Mouse (Mus musculus) hindbrain, embryonic 12.5 days (tissue): ENCODE measurements around the gene Cpvl. TPM values are rescaled to one million over a fixed set of nuclear protein-coding genes. Genes with fewer than 3 reads are reported as not detected.
A peak's percentile ranks its signal among the peaks of the same experiment; 100 is the strongest.

ENCODE experiments used
- ATAC-seq: fragments of 200-750 bp; cut with Nextera tagmentation; 2 replicates; pipeline ENCODE4 v1.8.0; 2017; ENCODE audit warnings: moderate TSS enrichment; ENCODE audit not compliant: low FRiP score
- H3K27ac ChIP-seq: fragments of 300-500 bp; sonication (generic); 2 replicates; pipeline ENCODE4 v1.5.1; 2016; ENCODE audit warnings: mild to moderate bottlenecking
- H3K27me3 ChIP-seq: fragments of 300-500 bp; sonication (generic); 2 replicates; pipeline ENCODE4 v1.6.1; 2016; ENCODE audit warnings: mild to moderate bottlenecking
- H3K36me3 ChIP-seq: fragments of 300-500 bp; sonication (generic); 2 replicates; pipeline ENCODE4 v1.6.1; 2016; ENCODE audit warnings: mild to moderate bottlenecking
- H3K4me1 ChIP-seq: fragments of 300-500 bp; sonication (generic); 2 replicates; pipeline ENCODE4 v1.6.1; 2016
- H3K4me2 ChIP-seq: fragments of 300-500 bp; sonication (generic); replicated peaks from 2 replicates; pipeline ENCODE4 v1.6.1; 2016; ENCODE audit warnings: mild to moderate bottlenecking
- H3K4me3 ChIP-seq: fragments of 300-500 bp; sonication (generic); 2 replicates; pipeline ENCODE4 v1.5.1; 2016; ENCODE audit warnings: mild to moderate bottlenecking
- H3K9ac ChIP-seq: fragments of 300-500 bp; sonication (generic); 2 replicates; pipeline ENCODE4 v1.6.1; 2016; ENCODE audit warnings: mild to moderate bottlenecking, moderate library complexity
- H3K9me3 ChIP-seq: fragments of 300-500 bp; sonication (generic); replicated peaks from 2 replicates; pipeline ENCODE4 v1.6.1; 2016; ENCODE audit warnings: mild to moderate bottlenecking
- WGBS: fragments of 180-500 bp; shearing (Covaris S2); methylation state at CpG from one replicate; pipeline ENCODE4 v1.1.7; 2016; 5-methylcytosine and 5-hydroxymethylcytosine counted together
- polyA plus RNA-seq: library from polyadenylated mRNA; unstranded; fragments of >200 nt; fragmentation: Nextera tagmentation; extraction: Ambion mirVana; gene quantifications from 2 replicates; pipeline ENCODE4 v1.2.1, GENCODE M21; 2016

Cpvl gene
- polyA plus RNA-seq, 1 experiment from 2014 or later, result not detected

DNA sequence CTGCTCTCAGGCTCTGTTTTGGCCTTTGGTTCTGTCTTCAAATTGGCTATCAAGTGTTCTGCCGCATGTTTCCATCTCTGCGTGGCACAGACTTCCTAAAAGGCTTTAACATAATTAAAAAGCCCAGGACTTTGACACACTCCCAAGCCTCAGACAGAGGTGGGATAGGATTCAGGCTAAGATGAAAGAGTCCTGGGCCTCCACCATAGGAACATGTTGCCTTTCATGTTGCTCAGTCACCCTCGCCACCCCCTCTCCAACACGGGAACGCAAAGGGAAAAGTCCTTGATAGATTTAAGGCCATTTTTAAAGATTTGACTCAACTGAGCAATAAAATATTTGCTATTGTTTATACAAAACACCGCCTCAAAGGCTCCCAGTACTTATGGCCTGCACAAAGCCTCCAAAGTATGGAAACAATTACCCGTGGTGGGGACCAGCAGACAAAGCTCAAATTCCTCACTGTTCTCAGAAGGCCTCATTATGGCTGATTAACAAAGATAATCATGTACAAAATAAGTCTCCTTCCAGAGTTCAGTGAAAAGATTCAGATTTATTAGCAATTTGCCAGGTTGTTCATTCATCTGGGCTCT is 80.5 kb downstream of the Cpvl start:
- H3K27ac ChIP-seq, result no peak overlapping the region
- H3K36me3 ChIP-seq, result no peaks in the 10 kb centered on the region
- no peak overlapping the region for H3K4me2 ChIP-seq
- H3K27me3 ChIP-seq, result no peaks in the 10 kb centered on the region
- no peaks in the 10 kb centered on the region for H3K4me1 ChIP-seq
- 67% methylated on average over 7 of the region's 7 CpGs for WGBS
- H3K4me3 ChIP-seq, result no peak overlapping the region
- H3K9ac ChIP-seq, result no peak overlapping the region
- H3K9me3 ChIP-seq, result no peaks in the 10 kb centered on the region
- no peak for ATAC-seq

GRCm38 (mm10) chr6:53897126-53897525 is 81.3 kb downstream of the Cpvl start:
- WGBS, result 95% methylated on average over 6 of the region's 6 CpGs
- H3K4me1 ChIP-seq, result no peaks in the 10 kb centered on the region
- H3K9ac ChIP-seq, result no peak overlapping the region
- H3K4me2 ChIP-seq, result no peak overlapping the region
- H3K36me3 ChIP-seq, result no peaks in the 10 kb centered on the region
- ATAC-seq, result no peak
- H3K9me3 ChIP-seq, result no peaks in the 10 kb centered on the region
- H3K4me3 ChIP-seq, result no peak overlapping the region
- H3K27me3 ChIP-seq, result no peaks in the 10 kb centered on the region
- H3K27ac ChIP-seq, result no peak overlapping the region

- 87% methylated on average over 3 of the region's 3 CpGs for WGBS
- Histone ChIP-seq H3K27me3 (no peaks in the 10 kb centered on the region; the same call in 1 of the 2 replicates), H3K4me1 (no peaks in the 10 kb centered on the region), H3K27ac (no peak overlapping the region), H3K9ac (no peak overlapping the region), H3K9me3 (no peaks in the 10 kb centered on the region), H3K4me3 (no peak overlapping the region), H3K36me3 (no peaks in the 10 kb centered on the region), H3K4me2 (no peak overlapping the region)
- ATAC-seq, result no peak
Measured at GRCm38 (mm10) chr6:53893731-53894130, 84.7 kb downstream of the Cpvl start.

- no peak for ATAC-seq
Measured at GRCm38 (mm10) chr6:53891109-53891508, 87.4 kb downstream of the Cpvl start.

DNA sequence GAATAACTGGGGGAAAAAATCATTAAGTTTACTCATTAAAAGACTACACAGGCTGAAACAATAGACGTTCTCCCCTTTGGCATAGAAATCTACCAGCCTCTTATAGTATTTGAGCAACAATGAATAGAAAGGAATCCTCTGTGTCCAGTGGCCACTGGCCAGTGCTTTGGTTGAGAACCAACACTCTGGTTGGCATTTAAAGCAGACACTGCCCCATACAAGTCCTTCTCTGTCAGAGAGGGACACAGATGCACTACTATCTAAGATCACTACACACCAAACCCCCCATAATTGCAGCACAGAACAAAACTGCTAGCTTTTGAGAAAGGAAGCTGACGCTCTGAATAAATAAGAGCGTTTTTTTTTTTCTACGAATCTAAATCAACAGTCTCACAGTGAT is 93.5 kb downstream of the Cpvl start:
- no peak overlapping the region for H3K4me3 ChIP-seq
- no peaks in the 10 kb centered on the region; the same call in 1 of the 2 replicates for H3K27me3 ChIP-seq
- H3K9ac ChIP-seq, result no peak overlapping the region
- no peak for ATAC-seq
- H3K36me3 ChIP-seq, result no peaks in the 10 kb centered on the region
- peaks cover 18% of the 10 kb centered on the region for H3K4me1 ChIP-seq
- no peak overlapping the region for H3K4me2 ChIP-seq
- WGBS, result 74% methylated on average over 4 of the region's 4 CpGs
- H3K9me3 ChIP-seq, result no peaks in the 10 kb centered on the region
- no peak overlapping the region for H3K27ac ChIP-seq

More at GRCm38 (mm10) chr6:53891109-53891508, 87.4 kb downstream of the Cpvl start:
- Histone ChIP-seq H3K27me3 (no peaks in the 10 kb centered on the region; the same call in 1 of the 2 replicates), H3K4me1 (no peaks in the 10 kb centered on the region), H3K9ac (no peak overlapping the region), H3K4me3 (no peak overlapping the region), H3K27ac (no peak overlapping the region), H3K36me3 (no peaks in the 10 kb centered on the region), H3K9me3 (no peaks in the 10 kb centered on the region), H3K4me2 (no peak overlapping the region)
- WGBS, result 69% methylated on average over 3 of the region's 3 CpGs

DNA sequence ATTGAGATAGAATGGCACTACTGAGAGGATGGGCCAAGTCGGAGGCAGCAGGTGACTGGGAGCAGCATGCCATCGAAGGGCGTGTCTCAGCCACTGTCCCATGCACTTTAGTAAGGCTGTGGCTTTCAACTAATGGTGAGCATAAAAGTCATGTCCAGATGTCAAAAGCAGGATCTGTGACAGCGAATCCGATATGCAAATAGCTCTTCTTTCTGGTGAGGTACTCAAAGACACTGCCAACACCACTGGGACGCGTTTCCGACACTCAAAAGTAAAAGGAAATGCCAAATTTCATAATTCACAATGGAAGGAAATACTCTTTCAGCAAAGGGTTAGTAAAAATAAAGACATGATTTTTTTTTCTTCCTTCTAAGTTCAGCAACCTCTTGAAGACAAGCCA is 94.0 kb downstream of the Cpvl start:
- ATAC-seq, result no peak
- Histone ChIP-seq H3K4me3 (no peak overlapping the region), H3K4me1 (peaks cover 18% of the 10 kb centered on the region), H3K27ac (no peak overlapping the region), H3K9ac (no peak overlapping the region), H3K4me2 (no peak overlapping the region), H3K27me3 (no peaks in the 10 kb centered on the region; the same call in 1 of the 2 replicates), H3K36me3 (no peaks in the 10 kb centered on the region), H3K9me3 (no peaks in the 10 kb centered on the region)
- 94% methylated on average over 8 of the region's 8 CpGs for WGBS

DNA sequence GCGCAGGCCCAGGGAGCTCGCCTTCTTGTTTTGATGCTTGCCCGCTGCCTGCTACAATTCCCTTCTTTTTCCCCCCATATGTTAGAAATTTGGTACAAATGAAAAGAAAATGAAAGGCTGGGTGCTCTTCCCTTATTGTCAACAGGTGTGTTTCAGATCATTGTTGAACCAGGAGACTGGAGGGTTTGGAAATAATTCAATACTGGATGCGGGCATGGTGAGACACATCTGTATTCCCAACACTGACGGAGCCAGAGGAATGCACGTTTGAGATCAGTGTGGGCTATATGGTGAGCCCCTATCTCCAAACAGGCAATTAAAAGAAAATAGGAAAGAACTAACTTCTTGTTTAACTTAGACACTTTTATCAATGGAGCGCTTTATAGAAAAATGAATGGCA is 95.1 kb downstream of the Cpvl start:
- no peaks in the 10 kb centered on the region for H3K27me3 ChIP-seq
- no peak overlapping the region for H3K4me2 ChIP-seq
- 78% methylated on average over 7 of the region's 7 CpGs for WGBS
- no peak overlapping the region for H3K9ac ChIP-seq
- H3K9me3 ChIP-seq, result no peaks in the 10 kb centered on the region
- H3K4me1 ChIP-seq, result peaks cover 18% of the 10 kb centered on the region
- ATAC-seq, result no peak
- H3K36me3 ChIP-seq, result no peaks in the 10 kb centered on the region
- no peak overlapping the region for H3K4me3 ChIP-seq
- no peak overlapping the region for H3K27ac ChIP-seq

DNA sequence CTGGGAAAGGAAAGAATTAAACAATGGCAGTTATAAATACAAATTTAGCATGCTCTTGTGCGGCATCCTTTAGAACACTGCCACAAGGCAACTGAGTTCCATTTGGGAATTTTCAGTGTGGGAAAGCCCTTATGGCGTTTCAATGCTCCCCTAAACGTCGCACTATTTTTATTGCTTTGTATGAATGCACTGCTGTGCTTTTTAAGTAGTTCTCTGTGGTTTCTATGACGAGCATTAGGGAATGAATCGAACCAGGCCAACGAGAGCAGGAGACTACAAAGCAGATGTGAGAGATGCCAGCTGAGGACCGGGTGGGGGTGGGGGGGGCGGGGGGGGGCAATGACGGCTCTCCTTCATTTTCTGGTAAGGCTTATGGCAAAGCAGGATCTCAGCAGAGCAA is 96.8 kb downstream of the Cpvl start:
- no peaks in the 10 kb centered on the region for H3K9me3 ChIP-seq
- ATAC-seq, result 0 out of 2 replicates have a peak, but pooled peaks have one; percentile 21
- peak overlapping the region; percentile 52 for H3K4me2 ChIP-seq
- H3K36me3 ChIP-seq, result no peaks in the 10 kb centered on the region
- H3K4me1 ChIP-seq, result peaks cover 18% of the 10 kb centered on the region
- H3K9ac ChIP-seq, result no peak overlapping the region
- no peak overlapping the region for H3K4me3 ChIP-seq
- peak overlapping the region; percentile 87 for H3K27ac ChIP-seq
- no peaks in the 10 kb centered on the region for H3K27me3 ChIP-seq
- WGBS, result 23% methylated on average over 10 of the region's 10 CpGs

DNA sequence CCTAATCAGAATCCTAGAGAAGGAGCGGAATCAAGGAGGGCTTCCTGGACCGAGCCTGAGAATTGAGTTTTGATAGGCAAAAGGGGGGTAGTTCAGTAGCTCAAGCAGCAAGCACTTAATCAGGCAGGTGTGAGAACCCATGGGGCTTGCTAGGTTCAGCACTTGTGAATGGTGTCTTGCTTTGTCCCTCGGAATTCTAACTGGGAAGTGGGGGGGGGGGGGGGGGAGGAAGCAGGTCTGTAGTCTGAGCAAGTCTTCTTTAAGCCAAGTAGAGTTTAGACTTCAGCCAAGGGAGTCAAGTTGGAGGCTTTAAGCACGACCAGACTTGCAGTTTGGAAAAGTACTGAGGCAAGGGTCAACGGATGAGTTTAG is 97.2 kb downstream of the Cpvl start:
- Histone ChIP-seq H3K4me1 (peaks cover 18% of the 10 kb centered on the region), H3K4me2 (peak overlapping the region; percentile 52), H3K27me3 (no peaks in the 10 kb centered on the region), H3K9ac (no peak overlapping the region), H3K4me3 (peak overlapping the region; percentile 24), H3K36me3 (no peaks in the 10 kb centered on the region), H3K9me3 (no peaks in the 10 kb centered on the region), H3K27ac (peak overlapping the region; percentile 87)
- peak; percentile 20; the same call in 1 of the 2 replicates for ATAC-seq
- WGBS, result 27% methylated on average over 5 of the region's 5 CpGs

- WGBS, result 19% methylated on average over 14 of the region's 14 CpGs
- H3K27me3 ChIP-seq, result no peaks in the 10 kb centered on the region
- peak overlapping the region; percentile 24 for H3K4me3 ChIP-seq
- ATAC-seq, result peak; percentile 77
- peak overlapping the region; percentile 32; the same call in 1 of the 2 replicates for H3K9ac ChIP-seq
- H3K27ac ChIP-seq, result peak overlapping the region; percentile 87
- no peaks in the 10 kb centered on the region for H3K36me3 ChIP-seq
- H3K4me1 ChIP-seq, result peaks cover 18% of the 10 kb centered on the region
- no peaks in the 10 kb centered on the region for H3K9me3 ChIP-seq
- peak overlapping the region; percentile 52 for H3K4me2 ChIP-seq
Measured at GRCm38 (mm10) chr6:53880530-53881234, 97.8 kb downstream of the Cpvl start.

- no peak overlapping the region for H3K4me2 ChIP-seq
- no peaks in the 10 kb centered on the region for H3K27me3 ChIP-seq
- H3K9me3 ChIP-seq, result no peaks in the 10 kb centered on the region
- H3K27ac ChIP-seq, result no peak overlapping the region
- peaks cover 16% of the 10 kb centered on the region for H3K4me1 ChIP-seq
- no peak overlapping the region for H3K4me3 ChIP-seq
- ATAC-seq, result no peak
- H3K9ac ChIP-seq, result no peak overlapping the region
- WGBS, result 89% methylated on average over 8 of the region's 8 CpGs
- H3K36me3 ChIP-seq, result no peaks in the 10 kb centered on the region
Measured at GRCm38 (mm10) chr6:53879567-53879966, 98.9 kb downstream of the Cpvl start.

GRCm38 (mm10) chr6:53874881-53875429 is 103.5 kb downstream of the Cpvl start:
- H3K36me3 ChIP-seq, result no peaks in the 10 kb centered on the region
- WGBS, result 86% methylated on average over 9 of the region's 9 CpGs
- ATAC-seq, result no peak

More at GRCm38 (mm10) chr6:53874881-53875429, 103.5 kb downstream of the Cpvl start:
- Histone ChIP-seq H3K27ac (no peak overlapping the region), H3K4me1 (peaks cover 5% of the 10 kb centered on the region; the same call in 1 of the 2 replicates), H3K9me3 (no peaks in the 10 kb centered on the region), H3K4me2 (no peak overlapping the region), H3K9ac (no peak overlapping the region), H3K27me3 (peaks cover 3% of the 10 kb centered on the region; the same call in 1 of the 2 replicates), H3K4me3 (no peak overlapping the region)
